Mouse (Mus musculus) thymus, postnatal 4 days (tissue): Measurements from ENCODE around the gene Ankra2.

Experiments
- DNase-seq: peaks from one replicate; pipeline ENCODE4 v3.0.0; 2021

Gene Ankra2

GRCm38 (mm10) chr13:98262636-98263457 is at the start of gene Ankra2, which contains the start of gene Utp15:
Gene Ankra2 (plus strand): TSS chr13:98263074.
Gene Utp15 (minus strand): TSS chr13:98263041.
- DNase-seq = peak; percentile 98

- peak; percentile 43 for DNase-seq
Measured at GRCm38 (mm10) chr13:98222848-98223247, 40.0 kb upstream of the Ankra2 start.

- no peak for DNase-seq
Measured at GRCm38 (mm10) chr13:98226225-98226624, 36.6 kb upstream of the Ankra2 start.

- no peak for DNase-seq
Measured at GRCm38 (mm10) chr13:98230511-98230910, 32.4 kb upstream of the Ankra2 start.

- DNase-seq = no peak
Measured at GRCm38 (mm10) chr13:98235451-98235850, 27.4 kb upstream of the Ankra2 start.

- peak; percentile 76 for DNase-seq
Measured at GRCm38 (mm10) chr13:98239978-98240641, 22.8 kb upstream of the Ankra2 start.

GRCm38 (mm10) chr13:98241531-98242282 is 21.2 kb upstream of the Ankra2 start:
- DNase-seq = no peak

- no peak for DNase-seq
Measured at GRCm38 (mm10) chr13:98244571-98245350, 18.1 kb upstream of the Ankra2 start.

GRCm38 (mm10) chr13:98245386-98245785 is 17.5 kb upstream of the Ankra2 start:
- no peak for DNase-seq

- no peak for DNase-seq
Measured at GRCm38 (mm10) chr13:98249594-98249993, 13.3 kb upstream of the Ankra2 start.

- no peak for DNase-seq
Measured at GRCm38 (mm10) chr13:98254921-98255320, 8.0 kb upstream of the Ankra2 start.

GRCm38 (mm10) chr13:98263458-98263987 is 649 bp downstream of the Ankra2 start:
- DNase-seq = no peak

- DNase-seq = no peak
Measured at GRCm38 (mm10) chr13:98264111-98264510, 1.2 kb downstream of the Ankra2 start.

GRCm38 (mm10) chr13:98274023-98274422 is 11.1 kb downstream of the Ankra2 start:
- no peak for DNase-seq

GRCm38 (mm10) chr13:98275646-98276045 is 12.8 kb downstream of the Ankra2 start:
- no peak for DNase-seq

GRCm38 (mm10) chr13:98276253-98276652 is 13.4 kb downstream of the Ankra2 start:
- no peak for DNase-seq

GRCm38 (mm10) chr13:98277501-98277900 is 14.6 kb downstream of the Ankra2 start:
- DNase-seq = no peak

GRCm38 (mm10) chr13:98279686-98280085 is 16.8 kb downstream of the Ankra2 start, which contains the start of gene Gm21976:
Gene Gm21976 (plus strand): TSS chr13:98279887.
- no peak for DNase-seq

- DNase-seq = no peak
Measured at GRCm38 (mm10) chr13:98280990-98281650, 18.2 kb downstream of the Ankra2 start.

GRCm38 (mm10) chr13:98290719-98291118 is 27.8 kb downstream of the Ankra2 start:
- DNase-seq = no peak

- no peak for DNase-seq
Measured at GRCm38 (mm10) chr13:98291712-98292111, 28.8 kb downstream of the Ankra2 start.

GRCm38 (mm10) chr13:98296072-98296471 is 33.2 kb downstream of the Ankra2 start:
- DNase-seq = no peak
